Mouse (Mus musculus): ENCODE results near the gene Vwa5b1. TPM values are rescaled to one million over a fixed set of nuclear protein-coding genes. Genes with fewer than 3 reads are reported as not detected.

Vwa5b1 gene
- polyA plus RNA-seq, 1 experiment from 2014 or later, result 0.10 TPM

DNA sequence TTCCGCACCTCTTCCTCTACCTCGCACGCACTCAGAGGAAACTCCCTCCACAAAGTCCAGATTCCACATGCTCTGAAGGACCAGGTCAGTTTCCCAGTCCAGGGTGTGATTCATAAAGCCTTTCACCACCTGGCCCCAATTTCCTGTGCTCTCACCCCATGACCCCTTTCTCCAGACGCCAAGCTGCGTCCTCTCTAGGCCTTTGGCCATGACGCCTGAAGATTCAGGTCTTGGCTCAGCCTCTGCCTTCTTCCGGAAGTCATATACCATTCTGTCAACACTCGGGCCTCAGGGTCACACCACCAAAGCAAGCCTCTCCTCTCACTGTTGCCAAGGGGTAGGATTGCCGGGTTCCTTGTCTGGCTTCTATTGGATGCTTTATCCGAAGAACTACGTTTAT lies 65.8 kb downstream of the Vwa5b1 start:
- H3K4me1 ChIP-seq (replicated peaks; ENCODE audit: control insufficient read depth, insufficient read depth), result no peaks in the 10 kb centered on the region
- no peaks in the 10 kb centered on the region for H3K36me3 ChIP-seq (ENCODE audit: control insufficient read depth, insufficient read depth, low read length)
- peak; percentile 24; the same call in 1 of the 2 replicates for ATAC-seq (ENCODE audit: low FRiP score, low TSS enrichment)
- no peak overlapping the region for H3K4me3 ChIP-seq (ENCODE audit: low read depth, low read length)
- H3K4me2 ChIP-seq (replicated peaks; ENCODE audit: low read depth), result no peak overlapping the region
- H3K27me3 ChIP-seq (ENCODE audit: control insufficient read depth, insufficient read depth, low read length), result no peaks in the 10 kb centered on the region
- no peak overlapping the region for H3K9ac ChIP-seq (ENCODE audit: low read length)
- H3K9me3 ChIP-seq (ENCODE audit: control insufficient read depth, low read length), result no peaks in the 10 kb centered on the region
- 41% methylated on average over 11 of the region's 11 CpGs for WGBS
- DNase-seq (ENCODE audit: low spot score), result no peak
- TF ChIP-seq EP300 (optimal IDR thresholded peaks at IDR 0.05), result no peak
- no peak for TF ChIP-seq CTCF (IDR thresholded peaks at IDR 0.05; ENCODE audit: low read depth)
- H3K27ac ChIP-seq (replicated peaks), result no peak overlapping the region

DNA sequence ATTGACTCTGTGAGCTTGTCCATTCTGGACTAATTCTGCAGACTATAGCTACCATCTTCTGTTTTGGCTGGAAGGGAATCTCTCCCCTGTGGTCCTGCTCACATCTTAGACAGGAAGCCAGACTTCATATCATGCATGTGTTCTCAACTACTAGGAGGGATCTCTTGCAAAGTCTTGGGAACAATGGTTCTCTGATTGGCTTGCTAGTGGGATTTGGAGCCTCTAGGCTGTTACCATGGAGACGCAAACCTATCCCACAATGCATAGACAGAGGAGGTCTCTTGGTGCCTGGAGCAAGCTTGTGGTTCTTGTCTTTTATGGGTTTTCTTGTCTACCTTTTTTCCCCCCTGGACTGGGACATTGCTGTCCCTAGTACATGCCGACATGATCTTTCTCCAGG lies 67.4 kb downstream of the Vwa5b1 start:
- no peaks in the 10 kb centered on the region for H3K36me3 ChIP-seq (ENCODE audit: control insufficient read depth, insufficient read depth, low read length)
- no peak overlapping the region for H3K4me2 ChIP-seq (replicated peaks; ENCODE audit: low read depth)
- H3K9me3 ChIP-seq (ENCODE audit: control insufficient read depth, low read length), result no peaks in the 10 kb centered on the region
- no peaks in the 10 kb centered on the region for H3K27me3 ChIP-seq (ENCODE audit: control insufficient read depth, insufficient read depth, low read length)
- no peak for ATAC-seq (ENCODE audit: low FRiP score, low TSS enrichment)
- no peak for DNase-seq (ENCODE audit: low spot score)
- no peak overlapping the region for H3K27ac ChIP-seq (replicated peaks)
- TF ChIP-seq EP300 (optimal IDR thresholded peaks at IDR 0.05), result no peak
- H3K4me3 ChIP-seq (ENCODE audit: low read depth, low read length), result no peak overlapping the region
- H3K9ac ChIP-seq (ENCODE audit: low read length), result no peak overlapping the region
- no peaks in the 10 kb centered on the region for H3K4me1 ChIP-seq (replicated peaks; ENCODE audit: control insufficient read depth, insufficient read depth)
- 85% methylated on average over 2 of the region's 2 CpGs for WGBS

DNA sequence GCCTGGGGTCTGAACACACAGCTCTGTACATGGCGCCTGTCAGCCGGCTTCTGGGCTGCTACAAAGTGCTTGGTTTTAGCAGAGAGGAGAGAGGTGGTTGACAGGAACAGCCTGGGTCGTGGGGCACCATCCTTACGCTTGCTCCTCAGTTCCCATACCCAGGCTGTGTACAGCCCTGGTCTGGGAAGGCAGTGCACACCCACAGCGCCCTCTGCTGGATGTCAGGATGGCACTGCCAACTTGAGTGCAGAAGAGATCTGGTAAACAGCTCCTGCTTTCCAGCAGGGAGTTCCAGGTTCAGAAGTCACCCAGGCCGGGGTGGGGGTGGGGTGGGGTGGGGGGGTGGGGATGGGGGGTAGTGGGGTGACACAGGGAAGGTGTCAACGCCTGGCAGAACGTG lies 73.7 kb downstream of the Vwa5b1 start:
- ATAC-seq (ENCODE audit: low FRiP score, low TSS enrichment) (peak; percentile 83), DNase-seq (ENCODE audit: low spot score) (peak; percentile 88)
- Histone ChIP-seq H3K4me2 (replicated peaks; ENCODE audit: low read depth) (no peak overlapping the region), H3K27me3 (ENCODE audit: control insufficient read depth, insufficient read depth, low read length) (no peaks in the 10 kb centered on the region), H3K9ac (ENCODE audit: low read length) (no peak overlapping the region), H3K27ac (replicated peaks) (no peak overlapping the region), H3K36me3 (ENCODE audit: control insufficient read depth, insufficient read depth, low read length) (no peaks in the 10 kb centered on the region), H3K4me3 (ENCODE audit: low read depth, low read length) (no peak overlapping the region), H3K4me1 (replicated peaks; ENCODE audit: control insufficient read depth, insufficient read depth) (no peaks in the 10 kb centered on the region), H3K9me3 (ENCODE audit: control insufficient read depth, low read length) (no peaks in the 10 kb centered on the region)
- TF ChIP-seq EP300 (optimal IDR thresholded peaks at IDR 0.05), result no peak
- TF ChIP-seq CTCF (IDR thresholded peaks at IDR 0.05; ENCODE audit: low read depth), result peak; percentile 94
- WGBS, result 7% methylated on average over 8 of the region's 8 CpGs

DNA sequence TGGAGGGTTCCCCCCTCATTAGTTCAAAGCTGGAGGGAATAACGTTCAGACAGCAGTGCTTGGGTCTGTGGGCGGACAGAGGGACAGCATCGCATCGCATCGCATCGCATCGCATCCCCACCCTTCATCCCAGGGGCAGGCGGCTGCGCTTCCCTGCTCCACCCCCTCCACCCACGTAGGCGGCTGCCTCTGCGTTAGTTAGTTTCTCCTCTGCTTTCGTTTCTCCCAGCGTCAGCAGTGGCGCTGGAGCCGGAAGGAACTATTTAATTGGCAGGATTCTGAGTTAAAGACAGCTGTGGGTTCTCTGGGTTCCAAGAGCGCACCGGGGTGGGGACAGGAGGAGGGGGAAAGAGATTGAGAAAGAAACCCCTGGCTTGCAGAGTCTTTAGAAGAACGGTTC lies 80.2 kb downstream of the Vwa5b1 start:
- ATAC-seq (ENCODE audit: low FRiP score, low TSS enrichment) (peak; percentile 68; the same call in 1 of the 2 replicates), DNase-seq (ENCODE audit: low spot score) (peak; percentile 51)
- H3K9ac ChIP-seq (ENCODE audit: low read length), result peak overlapping the region; percentile 41; the same call in 1 of the 2 replicates
- H3K27ac ChIP-seq (replicated peaks), result no peak overlapping the region
- TF ChIP-seq CTCF (IDR thresholded peaks at IDR 0.05; ENCODE audit: low read depth), result no peak
- peak overlapping the region; percentile 24; the same call in 1 of the 2 replicates for H3K4me3 ChIP-seq (ENCODE audit: low read depth, low read length)
- no peaks in the 10 kb centered on the region for H3K9me3 ChIP-seq (ENCODE audit: control insufficient read depth, low read length)
- H3K4me2 ChIP-seq (replicated peaks; ENCODE audit: low read depth), result peak overlapping the region; percentile 37
- no peaks in the 10 kb centered on the region for H3K4me1 ChIP-seq (replicated peaks; ENCODE audit: control insufficient read depth, insufficient read depth)
- no peaks in the 10 kb centered on the region for H3K27me3 ChIP-seq (ENCODE audit: control insufficient read depth, insufficient read depth, low read length)
- H3K36me3 ChIP-seq (ENCODE audit: control insufficient read depth, insufficient read depth, low read length), result no peaks in the 10 kb centered on the region
- WGBS, result 3% methylated on average over 19 of the region's 19 CpGs

DNA sequence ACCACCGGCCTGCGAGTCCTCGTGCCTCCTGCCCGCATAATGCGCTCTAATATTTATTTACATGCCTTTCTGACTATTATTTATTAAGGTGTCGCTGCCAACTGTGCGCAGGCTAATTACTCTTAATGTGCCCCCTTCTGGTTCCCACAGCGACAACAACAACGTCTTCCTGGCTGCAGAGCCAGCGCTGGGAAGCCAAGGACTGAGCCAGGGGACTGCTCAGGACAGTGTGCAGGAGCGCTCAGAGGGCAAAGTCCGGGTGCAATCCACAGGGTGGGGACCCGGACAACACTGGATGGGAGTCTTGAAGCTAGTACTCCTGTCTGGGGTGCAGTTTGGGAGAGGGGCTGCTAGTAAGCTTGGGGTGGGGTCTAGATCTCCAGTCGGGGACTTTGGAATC lies 80.8 kb downstream of the Vwa5b1 start:
- ATAC-seq (ENCODE audit: low FRiP score, low TSS enrichment) (peak; percentile 60), DNase-seq (ENCODE audit: low spot score) (peak; percentile 46)
- H3K27me3 ChIP-seq (ENCODE audit: control insufficient read depth, insufficient read depth, low read length), result no peaks in the 10 kb centered on the region
- H3K9ac ChIP-seq (ENCODE audit: low read length), result no peak overlapping the region
- H3K4me1 ChIP-seq (replicated peaks; ENCODE audit: control insufficient read depth, insufficient read depth), result no peaks in the 10 kb centered on the region
- no peak overlapping the region for H3K27ac ChIP-seq (replicated peaks)
- under 1% methylated on average over 14 of the region's 14 CpGs for WGBS
- H3K36me3 ChIP-seq (ENCODE audit: control insufficient read depth, insufficient read depth, low read length), result no peaks in the 10 kb centered on the region
- H3K9me3 ChIP-seq (ENCODE audit: control insufficient read depth, low read length), result no peaks in the 10 kb centered on the region
- TF ChIP-seq EP300 (optimal IDR thresholded peaks at IDR 0.05) (no peak), CTCF (IDR thresholded peaks at IDR 0.05; ENCODE audit: low read depth) (peak; percentile 23; the same call in 1 of the 2 replicates)
- H3K4me3 ChIP-seq (ENCODE audit: low read depth, low read length), result no peak overlapping the region
- H3K4me2 ChIP-seq (replicated peaks; ENCODE audit: low read depth), result peak overlapping the region; percentile 37; the same call in 1 of the 2 replicates

DNA sequence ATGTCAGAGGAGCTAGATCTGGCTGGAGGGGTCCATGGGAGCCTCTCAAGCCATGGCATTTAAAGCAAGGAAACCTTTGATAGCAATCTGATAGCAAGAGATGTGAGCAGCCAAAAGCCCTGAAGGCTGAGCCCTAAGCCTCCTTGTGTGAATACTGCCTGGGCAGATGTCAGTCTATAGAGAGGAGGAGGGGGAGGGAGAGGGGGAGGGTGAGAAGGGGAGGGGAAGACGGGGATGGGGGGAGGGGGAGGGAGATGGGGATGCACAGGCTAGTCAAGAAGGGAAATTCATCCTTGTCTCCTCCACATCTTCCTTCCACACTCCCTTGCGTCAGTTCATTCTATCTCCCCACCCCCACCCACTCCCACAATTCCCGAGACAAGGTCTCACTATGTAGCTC lies 81.4 kb downstream of the Vwa5b1 start:
- H3K4me2 ChIP-seq (replicated peaks; ENCODE audit: low read depth), result no peak overlapping the region
- H3K36me3 ChIP-seq (ENCODE audit: control insufficient read depth, insufficient read depth, low read length), result no peaks in the 10 kb centered on the region
- H3K4me1 ChIP-seq (replicated peaks; ENCODE audit: control insufficient read depth, insufficient read depth), result no peaks in the 10 kb centered on the region
- ATAC-seq (ENCODE audit: low FRiP score, low TSS enrichment), result no peak
- H3K9me3 ChIP-seq (ENCODE audit: control insufficient read depth, low read length), result no peaks in the 10 kb centered on the region
- H3K4me3 ChIP-seq (ENCODE audit: low read depth, low read length), result no peak overlapping the region
- no peak overlapping the region for H3K9ac ChIP-seq (ENCODE audit: low read length)
- 14% methylated on average over 3 of the region's 3 CpGs for WGBS
- H3K27ac ChIP-seq (replicated peaks), result no peak overlapping the region
- TF ChIP-seq EP300 (optimal IDR thresholded peaks at IDR 0.05) (no peak), CTCF (IDR thresholded peaks at IDR 0.05; ENCODE audit: low read depth) (no peak)
- DNase-seq (ENCODE audit: low spot score), result no peak
- H3K27me3 ChIP-seq (ENCODE audit: control insufficient read depth, insufficient read depth, low read length), result no peaks in the 10 kb centered on the region

All from stomach, postnatal 0 days (tissue).